Mouse (Mus musculus): ENCODE results near the gene Arl3.

Gene Arl3

GRCm38 (mm10) chr19:46572951-46573937 is at the start of gene Arl3, which contains the start of gene Sfxn2:
Arl3 (minus strand) TSS chr19:46573198.
Sfxn2 (plus strand) TSS chr19:46573365.
- peak; percentile 92 for ATAC-seq (ENCODE audit: insufficient number of reproducible peaks, low FRiP score, low TSS enrichment)

GRCm38 (mm10) chr19:46622659-46623193 is 49.7 kb upstream of the Arl3 start:
- ATAC-seq (ENCODE audit: insufficient number of reproducible peaks, low FRiP score, low TSS enrichment) = no peak

GRCm38 (mm10) chr19:46621236-46622183 is 48.5 kb upstream of the Arl3 start:
- no peak for ATAC-seq (ENCODE audit: insufficient number of reproducible peaks, low FRiP score, low TSS enrichment)

- no peak for ATAC-seq (ENCODE audit: insufficient number of reproducible peaks, low FRiP score, low TSS enrichment)
These were observed 47.2 kb upstream of the Arl3 start for GRCm38 (mm10) chr19:46620016-46620808.

GRCm38 (mm10) chr19:46619518-46619917 is 46.5 kb upstream of the Arl3 start:
- no peak for ATAC-seq (ENCODE audit: insufficient number of reproducible peaks, low FRiP score, low TSS enrichment)

- ATAC-seq (ENCODE audit: insufficient number of reproducible peaks, low FRiP score, low TSS enrichment) = no peak
These were observed 46.0 kb upstream of the Arl3 start for GRCm38 (mm10) chr19:46619001-46619400.

GRCm38 (mm10) chr19:46618322-46618721 is 45.3 kb upstream of the Arl3 start:
- ATAC-seq (ENCODE audit: insufficient number of reproducible peaks, low FRiP score, low TSS enrichment) = no peak

- no peak for ATAC-seq (ENCODE audit: insufficient number of reproducible peaks, low FRiP score, low TSS enrichment)
These were observed 44.4 kb upstream of the Arl3 start for GRCm38 (mm10) chr19:46617361-46617760.

GRCm38 (mm10) chr19:46616378-46616777 is 43.4 kb upstream of the Arl3 start:
- ATAC-seq (ENCODE audit: insufficient number of reproducible peaks, low FRiP score, low TSS enrichment) = no peak

- ATAC-seq (ENCODE audit: insufficient number of reproducible peaks, low FRiP score, low TSS enrichment) = no peak
These were observed 35.2 kb upstream of the Arl3 start for GRCm38 (mm10) chr19:46608158-46608557.

- ATAC-seq (ENCODE audit: insufficient number of reproducible peaks, low FRiP score, low TSS enrichment) = no peak
These were observed 34.4 kb upstream of the Arl3 start for GRCm38 (mm10) chr19:46607424-46607823.

- ATAC-seq (ENCODE audit: insufficient number of reproducible peaks, low FRiP score, low TSS enrichment) = no peak
These were observed 33.7 kb upstream of the Arl3 start for GRCm38 (mm10) chr19:46606718-46607117.

GRCm38 (mm10) chr19:46602406-46602805 is 29.4 kb upstream of the Arl3 start:
- no peak for ATAC-seq (ENCODE audit: insufficient number of reproducible peaks, low FRiP score, low TSS enrichment)

- ATAC-seq (ENCODE audit: insufficient number of reproducible peaks, low FRiP score, low TSS enrichment) = no peak
These were observed 28.5 kb upstream of the Arl3 start for GRCm38 (mm10) chr19:46601491-46601890.

- no peak for ATAC-seq (ENCODE audit: insufficient number of reproducible peaks, low FRiP score, low TSS enrichment)
These were observed 27.4 kb upstream of the Arl3 start for GRCm38 (mm10) chr19:46600371-46600770.

- peak; percentile 2; the same call in 1 of the 2 replicates for ATAC-seq (ENCODE audit: insufficient number of reproducible peaks, low FRiP score, low TSS enrichment)
These were observed 26.6 kb upstream of the Arl3 start for GRCm38 (mm10) chr19:46599375-46600256.

GRCm38 (mm10) chr19:46598720-46599252 is 25.8 kb upstream of the Arl3 start, which contains the start of gene Wbp1l:
Wbp1l (plus strand) TSS chr19:46599084.
- peak; percentile 100 for ATAC-seq (ENCODE audit: insufficient number of reproducible peaks, low FRiP score, low TSS enrichment)

- ATAC-seq (ENCODE audit: insufficient number of reproducible peaks, low FRiP score, low TSS enrichment) = no peak
These were observed 25.2 kb upstream of the Arl3 start for GRCm38 (mm10) chr19:46598187-46598586.

All from cerebellum, adult (tissue).